Mouse (Mus musculus) urinary bladder, postnatal 25 days (tissue): Measurements from ENCODE around the gene Mturn.

ENCODE experiments used
- DNase-seq: peaks from one replicate; pipeline ENCODE4 v3.0.0; 2022; ENCODE audit warnings: low spot score

Gene Mturn

GRCm38 (mm10) chr6:54680891-54681745 lies at the start of gene Mturn:
TSS of gene Mturn (plus strand) at chr6:54681624.
- DNase-seq: peak; percentile 100

- no peak for DNase-seq
These were observed 41.5 kb upstream of the Mturn start for GRCm38 (mm10) chr6:54639877-54640276.

GRCm38 (mm10) chr6:54641953-54642352 lies 39.5 kb upstream of the Mturn start:
- DNase-seq: no peak

DNA sequence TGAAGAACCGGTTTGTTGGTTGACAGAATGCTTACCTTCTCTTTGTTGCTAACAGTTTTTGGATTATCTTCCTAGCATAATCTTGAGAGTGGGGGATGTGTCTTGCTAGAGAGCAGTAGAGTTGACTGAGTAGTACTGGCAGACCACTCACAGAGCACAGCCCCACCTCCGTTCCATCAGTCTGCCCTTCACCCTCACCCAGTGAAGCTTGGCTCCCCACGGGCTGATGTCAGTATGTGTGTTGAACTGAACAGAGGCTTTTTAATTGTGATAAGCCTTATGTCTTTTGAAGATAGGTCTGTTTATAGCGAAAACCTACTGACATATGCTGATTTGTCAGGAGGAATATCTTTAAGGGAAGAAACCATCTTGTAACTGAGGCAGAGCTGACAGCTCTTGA lies 38.2 kb upstream of the Mturn start:
- no peak for DNase-seq

DNA sequence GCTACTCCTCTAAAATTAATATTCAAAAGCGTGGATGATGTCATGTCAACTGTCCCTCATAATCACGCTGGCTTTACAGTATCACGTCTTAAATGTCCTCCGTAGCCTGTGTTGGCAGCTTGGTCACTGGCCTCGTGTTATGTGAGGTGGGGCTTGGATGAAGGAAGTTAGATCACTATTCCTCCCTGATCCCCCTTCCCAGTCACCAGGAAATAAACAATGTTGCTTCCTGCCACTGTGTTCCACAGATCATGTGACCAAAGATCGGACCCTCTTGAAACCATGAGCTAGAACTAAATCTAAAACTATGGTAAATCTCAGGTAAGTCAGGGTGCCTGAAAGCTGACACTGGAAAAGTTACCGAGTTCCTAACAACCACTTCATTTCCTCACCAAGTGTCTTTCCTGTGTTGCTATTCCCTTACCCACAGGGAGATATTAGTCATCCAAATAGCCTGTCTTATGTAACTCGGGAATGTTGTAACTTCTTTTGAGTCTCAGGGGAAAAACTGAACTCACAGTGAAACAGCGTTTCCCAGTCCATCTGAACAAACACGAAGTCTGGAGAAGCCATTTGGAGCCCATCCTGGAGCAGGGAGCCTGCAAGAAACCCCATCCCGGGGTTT lies 25.8 kb upstream of the Mturn start:
- no peak for DNase-seq

DNA sequence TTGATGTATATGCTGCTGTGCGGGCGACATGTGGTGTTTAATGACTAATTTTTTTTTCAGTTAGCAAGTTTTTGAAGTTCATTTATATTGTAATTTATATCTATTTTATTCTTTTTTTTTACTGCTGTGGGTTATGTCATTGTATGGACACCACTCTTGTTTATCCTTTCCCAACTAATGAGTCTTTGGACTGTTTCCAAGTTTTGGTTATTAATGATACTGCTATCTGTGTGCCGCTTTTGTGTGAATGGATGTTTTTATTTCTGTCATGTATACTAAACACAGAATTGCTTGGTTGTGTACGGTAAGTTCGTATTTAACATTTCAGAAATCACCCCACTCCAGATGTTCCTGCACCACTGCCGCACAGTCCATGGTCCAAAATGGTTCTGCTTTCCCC lies 23.6 kb upstream of the Mturn start:
- DNase-seq: no peak

GRCm38 (mm10) chr6:54669868-54670267 lies 11.6 kb upstream of the Mturn start:
- DNase-seq: no peak

- no peak for DNase-seq
These were observed 8.5 kb upstream of the Mturn start for GRCm38 (mm10) chr6:54672901-54673300.

DNA sequence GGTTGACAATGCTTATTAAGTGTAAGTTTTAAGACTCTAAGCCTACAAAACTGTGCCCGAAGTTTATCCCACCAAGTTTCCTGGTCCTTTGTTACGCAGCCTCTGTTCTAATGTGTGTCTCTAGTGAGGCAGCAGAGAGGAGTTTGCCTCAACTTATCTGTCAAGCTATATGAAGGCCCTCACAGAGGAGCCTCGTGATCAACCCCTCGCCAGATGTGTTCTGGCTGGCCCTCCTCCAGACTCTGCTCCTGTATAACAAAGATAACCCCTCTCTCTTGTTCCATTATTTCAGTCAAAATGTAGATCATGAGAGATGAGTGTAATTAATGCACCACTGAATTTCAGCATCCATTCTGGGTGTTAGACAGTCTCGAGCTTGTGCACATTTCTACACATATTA lies 1.7 kb upstream of the Mturn start:
- no peak for DNase-seq

GRCm38 (mm10) chr6:54681746-54682428 lies 463 bp downstream of the Mturn start:
- no peak for DNase-seq

DNA sequence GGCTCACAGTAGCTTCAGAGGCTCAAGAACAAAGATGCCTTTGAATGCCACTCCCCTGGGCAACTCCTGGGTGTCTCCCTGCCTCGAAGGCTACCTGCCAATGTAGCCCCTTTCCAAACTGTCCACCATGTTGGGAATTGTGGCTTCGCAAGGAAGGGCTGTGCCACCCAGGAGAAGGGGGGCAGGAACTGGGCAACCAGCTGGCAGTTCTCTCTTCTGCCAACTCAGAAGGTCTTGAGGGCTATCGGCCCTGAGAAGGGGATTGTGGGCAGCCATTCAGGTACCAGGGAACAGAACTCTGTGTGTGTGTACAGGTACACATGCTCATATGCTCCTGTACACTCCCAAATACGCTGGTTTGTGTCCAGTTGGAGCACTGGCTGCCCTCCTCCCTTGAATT lies 2.7 kb downstream of the Mturn start:
- no peak for DNase-seq

DNA sequence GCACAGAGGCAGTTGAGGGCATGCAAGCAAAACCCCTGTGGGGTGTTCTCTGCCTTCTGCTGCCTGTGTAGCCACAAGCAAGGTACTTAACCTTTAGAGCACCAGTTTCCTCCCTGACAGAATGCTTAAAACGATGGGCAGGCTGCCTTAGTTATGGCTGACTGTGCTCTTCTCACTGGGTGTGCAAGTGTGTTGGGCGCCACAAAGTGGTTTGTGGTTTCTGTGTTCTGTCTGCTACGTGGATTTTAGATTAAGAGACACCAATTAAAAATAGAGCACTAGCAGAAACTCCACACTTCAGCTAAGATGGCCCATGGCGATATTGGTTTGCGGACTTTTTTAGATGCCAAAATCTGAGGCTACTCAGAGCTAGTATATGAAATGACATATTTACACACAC lies 3.7 kb downstream of the Mturn start:
- no peak for DNase-seq

DNA sequence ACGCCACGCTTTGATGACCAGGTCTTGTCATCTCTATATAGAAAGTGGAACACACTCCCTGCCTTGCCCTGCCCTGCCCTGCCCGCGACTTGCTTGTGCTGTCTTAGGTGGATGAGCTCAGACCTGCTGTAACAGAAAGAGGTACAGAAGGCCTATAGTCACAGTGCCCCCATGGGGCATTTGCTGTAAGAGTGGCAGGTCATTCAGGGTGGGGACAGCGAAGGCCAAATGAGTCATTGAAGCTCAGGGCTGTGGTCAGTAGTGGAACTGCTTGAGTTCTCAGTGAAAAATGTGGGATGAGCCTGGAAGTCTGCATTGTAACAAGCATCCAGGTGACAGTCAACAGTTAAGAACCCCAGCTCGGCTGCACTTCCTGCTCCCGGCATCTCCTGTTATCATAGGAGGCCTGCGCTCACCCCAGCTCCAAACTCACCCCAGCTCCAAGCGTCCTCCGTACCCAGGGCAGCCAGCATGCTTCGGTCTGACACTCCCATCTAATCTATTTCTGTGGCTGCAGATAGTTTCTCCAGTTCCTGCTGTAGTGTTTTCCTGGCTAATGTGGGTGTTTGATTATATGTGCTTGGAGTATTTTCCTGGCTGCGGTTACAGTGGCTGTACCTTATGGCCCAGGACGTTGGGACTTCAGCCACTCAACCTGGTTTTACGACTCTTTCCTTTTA lies 4.4 kb downstream of the Mturn start:
- DNase-seq: no peak

DNA sequence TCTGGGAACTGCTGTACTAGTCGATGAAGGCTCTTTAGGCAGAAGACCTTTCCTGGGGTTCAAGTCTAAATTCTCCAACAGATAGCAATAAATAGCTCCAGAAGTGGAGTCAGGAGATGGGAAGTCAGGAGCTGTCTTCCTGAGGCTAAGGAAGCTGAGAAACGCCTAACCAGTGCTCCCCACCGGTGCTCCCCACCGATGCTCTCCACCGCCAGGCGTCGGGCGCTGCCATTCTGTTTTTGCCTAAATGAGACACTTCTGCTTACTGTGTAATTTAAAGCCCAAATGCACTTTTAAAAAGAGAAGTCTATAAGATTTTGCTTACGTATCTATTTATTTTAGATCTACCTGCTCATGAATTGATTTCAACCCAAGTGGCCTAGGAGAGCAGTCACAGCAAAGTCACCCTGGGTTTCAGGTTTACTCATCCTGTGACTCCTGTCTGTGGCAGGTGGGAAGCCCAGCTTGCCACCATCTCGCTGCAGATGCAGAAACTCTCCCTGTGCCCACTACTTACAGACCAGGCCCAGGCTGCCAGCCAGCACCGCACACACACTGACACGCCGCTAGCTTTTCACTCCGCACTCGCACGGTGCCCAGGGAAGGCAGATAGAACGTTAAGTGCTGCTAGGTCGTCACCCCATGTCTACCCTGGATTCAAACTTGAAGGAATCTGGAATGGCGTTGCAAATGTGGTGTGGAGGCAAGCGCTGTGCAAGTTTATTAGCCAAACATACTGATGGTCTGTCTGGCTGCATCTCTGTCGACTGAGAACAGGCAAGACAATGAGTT lies 5.7 kb downstream of the Mturn start:
- no peak for DNase-seq

DNA sequence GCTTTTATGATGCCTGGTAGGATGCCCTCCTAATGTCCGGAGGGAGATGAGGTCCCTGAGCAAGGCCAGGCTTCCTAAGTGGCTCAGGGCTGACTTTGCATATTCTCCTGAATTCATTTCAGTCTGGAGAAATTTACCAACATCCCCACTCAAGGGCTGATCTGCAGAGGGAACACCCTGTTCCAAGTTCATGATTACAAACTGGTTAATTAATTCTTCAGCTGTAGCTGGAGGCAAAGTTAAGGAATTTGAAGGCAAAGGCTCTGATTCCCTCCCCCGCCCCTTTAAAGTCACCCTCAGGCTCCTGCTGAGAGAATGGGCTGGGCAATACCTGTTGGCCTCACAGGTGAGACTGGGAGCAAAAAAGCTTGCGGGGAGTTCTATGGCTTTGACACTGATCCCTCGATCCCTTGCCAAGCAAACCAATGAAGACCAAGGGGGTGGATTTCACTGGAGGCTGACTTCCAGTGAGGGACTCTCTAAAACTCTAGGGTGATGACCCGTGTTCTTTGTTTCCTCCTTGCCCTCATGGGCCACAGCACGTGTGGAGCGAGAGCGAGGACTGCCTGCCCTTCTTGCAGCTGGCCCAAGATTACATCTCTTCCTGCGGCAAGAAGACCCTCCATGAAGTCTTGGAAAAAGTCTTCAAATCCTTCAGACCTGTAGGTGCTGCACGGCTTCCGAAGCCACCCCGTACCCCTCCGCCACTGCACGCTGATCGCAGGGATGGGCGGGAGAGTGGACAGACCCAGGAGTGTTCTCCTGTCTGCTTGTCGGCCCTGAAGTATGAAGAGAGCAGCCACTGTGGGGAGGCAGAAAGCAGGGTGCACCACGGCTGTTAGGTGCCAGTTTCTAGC lies 7.3 kb downstream of the Mturn start:
- DNase-seq: no peak

DNA sequence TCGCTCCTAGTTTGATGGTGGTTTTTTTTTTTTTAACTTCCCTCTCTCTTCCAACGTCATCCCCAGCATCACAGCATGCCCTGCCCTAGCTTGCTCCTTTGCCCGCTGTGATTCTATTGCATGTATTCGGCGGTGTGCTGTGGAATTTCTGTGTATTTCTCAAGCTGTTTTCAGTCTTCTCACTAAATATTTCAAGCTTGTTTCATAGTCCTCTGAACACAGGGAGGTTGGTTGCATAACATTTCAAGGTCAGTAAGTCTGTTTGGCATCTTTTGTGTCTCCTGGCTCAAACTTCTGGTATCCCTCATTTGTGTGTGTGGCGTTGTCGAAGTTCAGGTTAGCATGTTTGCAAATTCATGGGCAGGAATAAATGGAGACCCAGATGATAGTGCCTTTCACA lies 8.3 kb downstream of the Mturn start:
- DNase-seq: no peak

DNA sequence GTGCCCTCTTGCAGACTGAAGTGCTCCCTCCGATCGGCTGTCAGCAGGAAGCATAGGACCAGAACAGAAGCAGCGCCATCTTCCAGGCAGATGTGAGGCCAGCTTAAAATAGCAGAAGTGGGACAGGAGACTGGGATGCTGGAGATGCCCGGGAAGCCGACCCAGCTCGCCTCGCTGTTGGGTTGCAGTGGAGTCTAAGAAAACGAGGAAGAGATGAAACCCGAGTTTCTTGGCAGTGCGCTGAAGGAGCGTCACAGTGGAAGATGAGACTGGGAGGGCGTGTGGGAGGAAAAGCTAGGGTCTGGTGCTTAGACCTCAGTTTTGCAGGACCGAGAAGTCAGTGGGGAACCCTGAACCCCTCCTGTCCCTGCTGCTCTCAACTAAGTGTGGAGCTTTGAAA lies 9.4 kb downstream of the Mturn start:
- no peak for DNase-seq

DNA sequence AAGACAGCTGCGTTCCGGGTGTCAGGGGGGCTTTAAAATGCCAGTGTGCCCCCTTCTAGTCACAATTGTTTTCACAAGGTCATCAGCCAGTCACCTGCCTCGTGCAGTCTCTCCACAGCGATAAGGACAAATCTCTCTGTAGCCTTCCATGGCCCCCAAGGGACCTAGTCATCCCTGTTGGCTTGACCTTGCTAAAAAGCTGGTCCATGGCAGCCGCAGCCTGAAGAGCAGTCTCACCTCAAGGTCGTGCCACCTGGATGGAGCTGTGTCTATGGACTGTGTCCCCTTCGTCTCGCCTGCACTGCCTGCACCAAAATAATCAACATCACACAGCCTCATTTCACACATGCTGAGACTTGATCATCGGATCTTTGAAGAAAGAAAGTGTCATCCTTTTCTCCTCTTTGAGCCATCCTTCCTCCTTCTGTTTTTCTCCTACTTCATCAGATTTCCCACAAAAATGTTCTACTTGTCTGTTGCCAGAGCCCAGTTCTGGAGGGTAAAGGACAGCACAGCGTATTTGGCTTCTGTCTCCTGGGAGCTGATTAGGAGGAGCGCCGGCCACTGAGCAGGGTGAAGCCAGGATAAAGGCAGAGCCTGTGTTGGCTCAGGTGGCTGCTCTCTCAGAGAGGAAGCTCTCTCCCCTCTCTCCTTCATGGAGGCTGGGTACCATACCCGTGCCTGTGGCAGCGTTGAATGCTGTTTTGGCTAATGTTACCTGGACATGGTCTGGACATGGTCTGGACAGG lies 10.1 kb downstream of the Mturn start:
- no peak for DNase-seq

DNA sequence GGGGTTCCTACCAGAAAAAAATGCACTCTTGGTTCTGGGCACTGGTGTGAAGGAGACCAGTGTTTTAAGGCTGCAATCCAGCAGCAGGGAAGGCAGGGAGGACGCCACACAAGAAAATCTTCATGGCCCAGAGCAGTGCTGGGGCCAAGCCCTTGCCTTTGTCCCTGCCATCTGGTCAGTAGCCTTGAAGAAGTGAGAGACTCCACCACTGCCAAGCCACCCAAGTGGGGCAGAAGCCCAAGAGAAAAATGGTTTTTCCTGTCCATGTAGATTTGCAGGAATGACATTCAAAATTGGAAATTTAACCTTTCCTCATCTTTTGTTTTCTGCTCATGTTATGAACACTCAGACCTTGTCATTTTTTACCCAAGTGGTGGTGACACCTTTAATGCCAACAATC lies 10.8 kb downstream of the Mturn start:
- DNase-seq: no peak

GRCm38 (mm10) chr6:54693286-54693685 lies 11.9 kb downstream of the Mturn start:
- no peak for DNase-seq
